Mouse (Mus musculus) c-Kit-positive CD71-positive TER-119-negative erythroid progenitor cells, embryonic 14.5 days (primary cell): ENCODE data around the gene Itgam.
A peak's percentile ranks its signal among the peaks of the same experiment; 100 is the strongest.
"Not testable (repeated sequence)": the region's sequence is repeated elsewhere in the genome, so short reads cannot be mapped to it uniquely, and the experiment has no call there.

Source experiments
- DNase-seq: peaks from one replicate; pipeline ENCODE4 v3.0.0-alpha.2; 2013; ENCODE audit warnings: low read depth

Gene Itgam

DNA sequence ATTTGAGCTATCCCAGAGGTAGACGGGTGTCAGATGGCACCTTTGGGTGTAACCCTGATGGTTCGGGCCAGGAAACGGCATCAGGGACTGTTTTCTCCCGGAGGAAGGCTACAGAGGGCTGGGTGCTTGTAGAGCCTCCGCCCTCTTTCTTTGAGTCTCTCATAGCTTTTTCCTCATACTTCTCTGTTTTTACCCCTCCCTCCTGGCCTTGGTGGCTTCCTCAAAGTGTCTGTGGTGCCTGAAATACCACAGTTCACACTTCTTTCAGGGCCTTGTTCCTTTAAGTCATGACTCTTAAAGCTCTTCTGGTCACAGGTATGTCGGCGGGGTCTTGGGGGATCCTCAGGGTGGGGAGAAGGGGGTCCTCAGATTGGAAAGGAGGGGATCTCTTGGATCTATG is at the start of gene Itgam, which contains the start of gene Gm49368:
Itgam (plus strand) TSS at position 185 of the 400 bp plus-strand sequence.
Gm49368 (plus strand) TSS at position 228 of the 400 bp plus-strand sequence.
- no peak for DNase-seq

DNA sequence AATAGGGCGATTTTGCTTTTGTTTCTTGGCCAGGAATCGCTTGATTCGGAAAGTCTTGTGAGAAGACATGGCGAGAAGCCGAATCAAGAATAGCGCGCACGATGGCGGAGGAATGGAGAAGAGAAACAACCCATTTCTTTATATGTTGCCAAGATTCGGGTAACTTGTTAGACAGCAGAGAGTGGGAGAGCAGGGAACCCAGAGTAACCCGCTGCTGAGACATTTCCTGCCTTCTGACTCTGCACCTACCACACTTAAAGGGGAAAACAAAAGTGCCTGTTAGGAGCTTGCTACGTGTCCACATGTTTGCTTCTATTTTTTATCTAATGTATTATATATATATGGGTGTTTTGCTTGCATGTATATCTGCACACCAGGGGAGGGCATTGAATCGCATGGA is 49.3 kb upstream of the Itgam start:
- DNase-seq = no peak

- DNase-seq = not testable (repeated sequence)
These were observed 46.3 kb upstream of the Itgam start for GRCm38 (mm10) chr7:128016134-128016533.

DNA sequence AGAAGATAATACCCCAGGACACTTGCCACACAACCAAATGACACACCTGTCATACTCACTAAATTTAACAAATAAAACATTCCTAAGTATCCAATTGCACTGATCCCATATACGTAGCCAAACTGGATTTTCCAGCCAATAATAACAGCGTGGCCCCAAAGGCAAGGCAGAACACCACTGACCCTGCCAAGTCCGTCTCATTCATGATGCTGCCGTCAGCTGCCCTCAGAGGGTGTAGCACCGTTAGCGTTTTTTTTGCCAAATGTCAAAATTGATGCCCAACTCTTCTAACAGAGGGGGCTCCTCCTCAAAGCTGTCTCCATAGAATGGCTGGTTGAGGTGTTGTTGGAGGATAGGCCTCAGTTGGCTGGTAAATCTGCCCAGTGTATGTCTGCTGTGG is 45.8 kb upstream of the Itgam start:
- DNase-seq = no peak

DNA sequence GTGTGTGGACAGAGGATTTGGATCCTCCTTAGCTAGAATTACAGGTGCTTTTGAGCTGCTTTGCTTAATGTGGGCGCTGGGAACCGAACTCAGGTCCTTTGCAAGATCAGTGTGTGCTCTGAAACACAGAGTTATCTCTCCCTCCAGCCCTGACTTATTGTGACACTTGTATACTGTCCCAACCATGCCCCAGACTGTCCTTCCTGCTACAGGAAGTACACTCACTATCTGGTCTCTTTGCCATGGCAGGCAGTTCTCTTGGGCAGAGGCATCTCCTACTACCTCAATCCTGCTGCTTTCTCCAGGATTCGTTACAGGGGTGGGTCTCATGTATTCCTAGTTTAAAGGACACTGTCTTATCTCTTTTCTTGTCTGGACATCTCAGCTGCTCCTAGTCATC is 44.2 kb upstream of the Itgam start:
- no peak for DNase-seq

- no peak for DNase-seq
These were observed 43.3 kb upstream of the Itgam start for GRCm38 (mm10) chr7:128019187-128019586.

GRCm38 (mm10) chr7:128022974-128023373 is 39.5 kb upstream of the Itgam start:
- no peak for DNase-seq

- no peak for DNase-seq
These were observed 38.9 kb upstream of the Itgam start for GRCm38 (mm10) chr7:128023565-128023964.

DNA sequence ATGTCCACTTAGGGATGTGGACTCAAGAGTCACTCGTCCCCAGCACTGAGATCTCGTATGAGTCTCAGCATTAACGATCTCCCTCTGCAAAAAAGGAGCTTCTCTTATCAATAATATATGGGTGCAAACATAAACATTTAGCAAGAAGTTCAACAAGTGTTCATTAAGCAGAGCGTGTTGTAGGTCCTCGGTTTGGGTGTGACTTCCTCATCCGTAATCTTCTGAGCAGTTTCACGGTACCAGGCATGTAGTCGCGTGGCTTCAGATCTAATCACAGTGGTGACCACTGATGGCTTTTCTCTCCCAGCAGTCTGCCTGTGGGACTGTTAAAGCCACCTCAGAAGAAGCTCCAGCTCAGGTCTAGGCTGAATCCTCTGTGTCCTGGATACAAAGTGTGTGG is 38.1 kb upstream of the Itgam start:
- DNase-seq = no peak

DNA sequence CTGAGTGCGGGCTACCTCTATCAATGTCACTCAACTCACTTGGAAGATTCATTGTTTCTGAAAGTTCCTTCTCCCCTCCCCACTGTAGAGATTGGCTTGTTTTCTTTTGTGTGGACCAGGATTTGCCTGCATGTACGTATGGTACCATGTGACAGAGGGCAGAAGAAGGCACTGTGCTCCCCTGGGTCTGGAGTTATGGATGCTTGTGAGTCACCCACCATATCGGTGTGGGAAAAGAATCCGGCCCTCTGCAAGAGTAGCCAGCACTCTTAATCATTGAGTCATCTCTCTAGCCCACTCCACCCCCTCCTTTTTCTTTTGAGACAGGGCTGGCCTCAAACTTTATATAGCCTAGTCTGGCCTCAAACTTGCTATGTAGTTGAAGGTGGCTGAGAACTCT is 37.5 kb upstream of the Itgam start:
- DNase-seq = no peak

GRCm38 (mm10) chr7:128025381-128025780 is 37.1 kb upstream of the Itgam start:
- DNase-seq = no peak

DNA sequence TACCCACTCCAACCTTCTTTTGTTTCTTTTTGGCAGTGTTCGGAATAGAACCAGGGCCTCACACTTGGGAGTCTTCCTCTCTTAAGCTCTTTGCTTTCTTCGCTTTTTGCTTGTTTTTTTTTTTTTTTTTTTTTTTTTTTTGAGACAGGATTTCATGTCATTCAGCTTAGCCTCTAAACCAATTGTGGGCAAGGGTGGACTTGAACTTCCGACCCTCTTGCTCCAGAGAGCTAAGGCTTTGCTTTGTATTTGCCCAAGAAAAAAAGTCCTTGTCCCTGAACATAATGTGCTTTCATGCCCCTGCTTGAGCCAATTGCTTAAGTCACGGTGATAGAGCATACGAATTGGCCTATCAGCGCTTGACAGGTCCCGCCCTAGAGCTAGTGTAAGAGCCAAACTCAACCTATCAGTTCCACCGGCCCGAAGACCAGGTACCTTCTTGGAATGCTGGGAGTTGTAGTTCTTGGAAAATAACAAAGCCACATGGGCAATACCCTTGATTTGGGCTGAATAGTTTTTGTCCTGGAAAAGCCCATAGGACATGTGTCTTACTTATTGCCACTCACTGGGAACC is 30.9 kb upstream of the Itgam start:
- DNase-seq = peak; percentile 44

DNA sequence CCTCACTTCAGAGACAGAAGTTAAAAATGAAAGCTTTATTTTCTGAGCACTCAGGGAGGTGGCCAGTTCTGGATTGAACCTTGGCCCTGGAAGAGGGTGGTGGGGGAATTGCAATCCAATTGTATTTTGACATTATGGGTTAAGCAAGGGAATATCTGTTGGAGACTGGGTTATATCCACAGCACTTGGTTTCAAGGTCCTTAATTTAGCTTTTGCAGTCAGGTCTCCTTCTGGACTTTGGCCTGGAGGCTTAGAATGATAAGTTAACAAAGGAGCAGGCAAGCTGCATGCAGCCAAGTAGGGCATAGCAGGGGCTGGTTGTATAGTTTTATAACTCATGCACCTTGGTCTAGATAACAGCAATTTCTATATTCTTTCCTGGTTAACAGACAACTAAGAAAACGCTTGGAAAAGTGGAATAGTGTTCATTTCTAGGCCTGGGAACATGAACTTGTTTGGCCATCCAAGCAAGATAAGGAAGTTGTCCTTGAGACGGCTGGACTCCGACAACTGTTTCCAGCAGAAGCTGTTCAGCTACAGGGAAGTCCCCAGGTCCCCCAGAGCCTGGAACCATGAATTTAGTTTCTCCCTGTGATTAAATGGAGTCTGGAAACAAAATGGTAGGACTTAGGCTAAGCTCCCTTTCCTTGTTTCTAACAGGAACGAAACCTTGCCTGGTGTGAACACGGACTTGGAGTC is 30.0 kb upstream of the Itgam start:
- no peak for DNase-seq

GRCm38 (mm10) chr7:128032989-128033293 is 29.5 kb upstream of the Itgam start:
- no peak for DNase-seq

DNA sequence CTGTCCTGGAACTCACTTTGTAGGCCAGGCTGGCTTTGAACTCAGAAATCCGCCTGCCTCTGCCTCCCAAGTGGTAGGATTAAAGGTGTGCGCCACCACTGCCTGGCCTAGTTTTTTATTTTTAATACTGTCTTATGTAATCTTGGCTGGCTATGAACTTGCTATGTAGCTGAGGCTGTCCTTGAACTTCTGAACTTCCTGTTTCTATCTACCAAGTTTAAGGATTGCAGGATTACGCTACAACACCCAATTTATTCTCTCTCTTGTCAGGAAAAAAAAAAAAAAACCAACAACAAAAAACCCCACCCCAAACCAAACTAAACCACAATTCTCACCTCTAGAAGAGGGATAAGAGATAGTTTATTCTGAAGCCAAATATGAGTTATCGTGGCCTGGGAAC is 28.8 kb upstream of the Itgam start:
- no peak for DNase-seq

DNA sequence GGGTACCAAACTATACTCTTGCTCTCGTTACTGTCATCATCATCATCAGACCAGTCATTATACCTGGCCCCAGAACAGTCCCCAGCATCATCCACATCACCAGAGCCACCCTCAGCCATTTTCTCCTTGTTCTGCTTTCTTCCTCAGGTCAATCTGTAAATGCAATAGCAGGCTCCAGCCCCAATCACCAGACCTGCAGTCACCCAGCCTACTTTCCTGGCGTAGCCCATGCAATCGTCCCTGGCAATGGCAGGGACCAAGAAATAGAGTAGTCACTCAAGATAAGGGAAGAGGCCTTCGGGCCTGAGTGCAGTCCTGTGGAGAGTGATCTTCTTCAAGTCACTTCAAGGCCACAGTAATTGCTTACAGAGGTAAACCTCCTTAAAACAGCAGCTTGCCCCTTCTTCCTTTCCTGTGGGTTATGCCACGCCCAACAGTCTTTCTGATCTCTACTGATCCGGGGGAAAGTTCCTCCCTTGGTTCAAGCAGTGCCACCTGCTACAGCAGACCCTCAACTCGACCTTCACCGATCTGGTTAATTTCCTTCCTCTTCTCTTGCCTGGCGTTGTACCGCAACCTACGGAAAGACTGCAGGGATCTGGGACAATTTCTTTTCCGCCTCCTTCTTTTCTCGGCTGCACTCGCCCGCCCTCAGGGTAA is 20.1 kb upstream of the Itgam start:
- DNase-seq = not testable (repeated sequence)

DNA sequence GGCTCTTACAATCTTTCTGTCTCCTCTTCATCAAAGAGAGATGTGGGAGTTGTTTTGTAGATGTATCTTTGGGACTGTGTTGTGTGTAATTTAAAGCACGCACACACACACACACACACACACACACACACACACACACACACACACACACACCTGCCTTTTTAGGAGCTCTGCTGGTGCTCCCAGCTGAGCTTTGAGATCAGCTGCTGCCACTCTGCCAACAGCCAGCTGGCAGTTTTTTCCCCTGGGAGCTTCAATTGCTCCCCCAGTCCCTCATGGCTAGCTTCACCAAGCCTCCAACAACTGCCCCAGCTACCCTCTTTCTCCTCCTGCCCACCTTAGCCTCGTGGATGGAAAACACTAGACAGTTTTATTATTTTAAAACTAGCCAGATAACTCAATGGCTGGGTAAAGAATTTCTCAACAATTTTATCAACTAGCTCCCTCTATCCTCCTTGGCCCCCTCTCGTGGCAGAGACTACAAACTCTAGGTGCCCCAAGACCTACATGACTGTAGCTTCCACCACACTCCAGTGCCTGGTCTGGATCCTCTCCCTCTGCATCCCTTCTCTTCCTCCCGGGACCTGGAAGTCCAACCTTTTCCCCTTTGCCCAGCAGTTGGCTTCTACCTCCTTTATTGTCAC is 18.2 kb upstream of the Itgam start:
- DNase-seq = no peak

GRCm38 (mm10) chr7:128045640-128046039 is 16.8 kb upstream of the Itgam start:
- DNase-seq = no peak

- no peak for DNase-seq
These were observed 13.6 kb upstream of the Itgam start for GRCm38 (mm10) chr7:128048819-128049218.

GRCm38 (mm10) chr7:128049254-128049653 is 13.2 kb upstream of the Itgam start:
- no peak for DNase-seq

- no peak for DNase-seq
These were observed 11.7 kb upstream of the Itgam start for GRCm38 (mm10) chr7:128050739-128051138.

- DNase-seq = no peak
These were observed 9.4 kb upstream of the Itgam start for GRCm38 (mm10) chr7:128053061-128053460.

GRCm38 (mm10) chr7:128056917-128057444 is 5.5 kb upstream of the Itgam start:
- DNase-seq = no peak
